Comparison of ENCODE assay signal across 8 mouse cellular contexts in genomic region chr11:20543453-20544120, GRCm38 (mm10). TPM values are rescaled to one million over a fixed set of nuclear protein-coding genes. Genes with fewer than 3 reads are reported as not detected.
A peak's percentile ranks its signal among the peaks of the same experiment; 100 is the strongest.
DNase-seq lines count a peak whose midpoint lies in the region; ATAC-seq and TF ChIP-seq lines count a peak whose summit lies in the region.

No protein-coding gene starts in this region.

- peak overlapping the region; percentile 83 for H3K9ac ChIP-seq in kidney, embryonic 16.5 days (replicated peaks; ENCODE audit: low read length)
- H3K9ac ChIP-seq in lung, embryonic 16.5 days (ENCODE audit: low read length): peak overlapping the region; percentile 83

- intact Hi-C loops in gastrocnemius, postnatal 36 days (cut with DNase I): loop anchor here (5.0 kb wide), 2 partner anchors 86 to 89 kb away; no protein-coding TSS in a partner anchor

- H3K36me3 ChIP-seq in kidney, embryonic 16.5 days (ENCODE audit: insufficient read depth, low read length): no peaks in the 10 kb centered on the region
- no peaks in the 10 kb centered on the region for H3K36me3 ChIP-seq in lung, embryonic 16.5 days (ENCODE audit: control insufficient read depth, insufficient read depth, low read length)
- no peaks in the 10 kb centered on the region for H3K36me3 ChIP-seq in small intestine, adult 2 months (ENCODE audit: control insufficient read depth, insufficient read depth, low read length)

- no peak for TF ChIP-seq CTCF in bone marrow, adult 2 months (IDR thresholded peaks at IDR 0.05; ENCODE audit: control insufficient read depth, insufficient read depth, low read length)
- TF ChIP-seq CTCF in small intestine, adult 2 months (IDR thresholded peaks at IDR 0.05; ENCODE audit: extremely low read depth, insufficient read length, insufficient replicate concordance, low read depth, low read length): no peak

- ATAC-seq in erythroblast, adult 5-6 weeks (replicated peaks; ENCODE audit: low FRiP score, poor library complexity, severe bottlenecking): peak; percentile 4
- ATAC-seq in kidney, embryonic 16.5 days (ENCODE audit: low FRiP score, low TSS enrichment): no peak
- ATAC-seq in lung, embryonic 16.5 days (ENCODE audit: low read depth): peak; percentile 7

- no peaks in the 10 kb centered on the region for H3K9me3 ChIP-seq in kidney, embryonic 16.5 days (ENCODE audit: low read length)
- H3K9me3 ChIP-seq in lung, embryonic 16.5 days (ENCODE audit: control insufficient read depth, low read length): no peaks in the 10 kb centered on the region

- peak overlapping the region; percentile 74 for H3K27ac ChIP-seq in bone marrow, adult 2 months (ENCODE audit: control insufficient read depth, insufficient read depth, low read depth, low read length, poor library complexity)
- H3K27ac ChIP-seq in kidney, embryonic 16.5 days (ENCODE audit: low read length): peak overlapping the region; percentile 95
- peak overlapping the region; percentile 91 for H3K27ac ChIP-seq in lung, embryonic 16.5 days (ENCODE audit: low read length)
- peak overlapping the region; percentile 94 for H3K27ac ChIP-seq in small intestine, adult 2 months (ENCODE audit: insufficient read depth, low read depth, low read length)

- H3K4me3 ChIP-seq in bone marrow, adult 2 months (replicated peaks; ENCODE audit: control insufficient read depth, low read depth, low read length): peak overlapping the region; percentile 74
- peak overlapping the region; percentile 79 for H3K4me3 ChIP-seq in kidney, embryonic 16.5 days (ENCODE audit: low read length)
- H3K4me3 ChIP-seq in lung, embryonic 16.5 days (ENCODE audit: low read length): peak overlapping the region; percentile 85
- peak overlapping the region; percentile 88 for H3K4me3 ChIP-seq in small intestine, adult 2 months (ENCODE audit: low read depth, low read length)

- TF ChIP-seq POLR2A in bone marrow, adult 2 months (IDR thresholded peaks at IDR 0.05; ENCODE audit: borderline replicate concordance, control insufficient read depth, low read depth, low read length): no peak
- TF ChIP-seq POLR2A in small intestine, adult 2 months (IDR thresholded peaks at IDR 0.05; ENCODE audit: low read depth, low read length): no peak

- peak; percentile 15 for DNase-seq in gastrocnemius, adult 18-20 months (ENCODE audit: low spot score)
- DNase-seq in gastrocnemius, postnatal 36 days: no peak
- DNase-seq in 3134 (ENCODE audit: extremely low read depth, insufficient read length, low spot score): peak; percentile 82

- no peaks in the 10 kb centered on the region; the same call in 1 of the 2 replicates for H3K4me1 ChIP-seq in bone marrow, adult 2 months (ENCODE audit: control insufficient read depth, insufficient read depth, low read length)
- H3K4me1 ChIP-seq in kidney, embryonic 16.5 days (ENCODE audit: insufficient read depth, low read length): peaks cover 3% of the 10 kb centered on the region; the same call in 1 of the 2 replicates
- H3K4me1 ChIP-seq in lung, embryonic 16.5 days (replicated peaks; ENCODE audit: control insufficient read depth, insufficient read depth, low read length): peaks cover 6% of the 10 kb centered on the region
- H3K4me1 ChIP-seq in small intestine, adult 2 months (ENCODE audit: control insufficient read depth, insufficient read depth, insufficient read length, low read length): no peaks in the 10 kb centered on the region; the same call in 1 of the 2 replicates

- under 1% methylated on average over 51 of the region's 51 CpGs for WGBS in bone marrow, adult 2 months
- under 1% methylated on average over 49 of the region's 51 CpGs for WGBS in kidney, embryonic 16.5 days
- WGBS in lung, embryonic 16.5 days: under 1% methylated on average over 51 of the region's 51 CpGs
- WGBS in small intestine, adult 2 months: under 1% methylated on average over 51 of the region's 51 CpGs

- peak overlapping the region; percentile 86 for H3K4me2 ChIP-seq in kidney, embryonic 16.5 days (replicated peaks; ENCODE audit: low read depth, low read length)
- peak overlapping the region; percentile 90 for H3K4me2 ChIP-seq in lung, embryonic 16.5 days (ENCODE audit: low read depth, low read length)

- no peaks in the 10 kb centered on the region for H3K27me3 ChIP-seq in kidney, embryonic 16.5 days (ENCODE audit: insufficient read depth, low read length)
- no peaks in the 10 kb centered on the region for H3K27me3 ChIP-seq in lung, embryonic 16.5 days (ENCODE audit: control insufficient read depth, insufficient read depth, low read depth, low read length)
- H3K27me3 ChIP-seq in small intestine, adult 2 months (ENCODE audit: control insufficient read depth, insufficient read depth, low read length): no peaks in the 10 kb centered on the region

RNA-seq across cellular contexts. Expression of gene Sertad2, which starts 0.5 kb away (rescaled TPM):
- total RNA-seq in gastrocnemius, adult 18-20 months (2021): 10 to 100 TPM; 12.4 to 12.8 TPM
- 10 to 100 TPM; 10.1 to 12.0 TPM for total RNA-seq in gastrocnemius, postnatal 36 days (2021)
- 13.6 and 14.5 TPM in 2 replicates for polyA plus RNA-seq in bone marrow, adult 2 months (2011; ENCODE audit: insufficient read depth, insufficient read length, low replicate concordance, missing spikeins)
- total RNA-seq in erythroblast, adult 5-6 weeks (2015; ENCODE audit: low replicate concordance): 113 and 141 TPM in 2 replicates
- total RNA-seq in erythroblast, adult 5-6 weeks (2017; ENCODE audit: low replicate concordance): 153 and 159 TPM in 2 replicates
- 33.1 and 38.4 TPM in 2 replicates for polyA plus RNA-seq in kidney, embryonic 16.5 days (2015; fragmentation: Nextera tagmentation; extraction: Ambion mirVana)
- 39.8 and 45.0 TPM in 2 replicates for polyA plus RNA-seq in lung, embryonic 16.5 days (2015; fragmentation: Nextera tagmentation; extraction: Ambion mirVana)
- 31.2 and 47.8 TPM in 2 replicates for polyA plus RNA-seq in small intestine, adult 2 months (2012; rRNA removed)

Comparison
In these comparisons a context has a peak if more than half of its experiments do, and no peak if none do; other contexts are left out.
1. DNase-seq: peak in gastrocnemius, adult 18-20 months (single experiment) and 3134 (single experiment); none in gastrocnemius, postnatal 36 days (0 of 2).
2. Peak in every context shown above with its lines, with median percentiles within 50 percentile points of each other: H3K27ac ChIP-seq and H3K4me3 ChIP-seq.